Mouse (Mus musculus): ENCODE data around the gene Tmeff1. TPM values are rescaled to one million over a fixed set of nuclear protein-coding genes. Genes with fewer than 3 reads are reported as not detected.

Gene Tmeff1
- total RNA-seq (2014; fragmentation: Nextera tagmentation) (not detected in 2 replicates), total RNA-seq (2017) (1.3 and 1.9 TPM in 2 replicates)

GRCm38 (mm10) chr4:48584421-48585240 is at the start of gene Tmeff1:
TSS of gene Tmeff1 (plus strand) at chr4:48585174.
- peak; percentile 16 for ATAC-seq (replicated peaks; ENCODE audit: poor library complexity, severe bottlenecking)

DNA sequence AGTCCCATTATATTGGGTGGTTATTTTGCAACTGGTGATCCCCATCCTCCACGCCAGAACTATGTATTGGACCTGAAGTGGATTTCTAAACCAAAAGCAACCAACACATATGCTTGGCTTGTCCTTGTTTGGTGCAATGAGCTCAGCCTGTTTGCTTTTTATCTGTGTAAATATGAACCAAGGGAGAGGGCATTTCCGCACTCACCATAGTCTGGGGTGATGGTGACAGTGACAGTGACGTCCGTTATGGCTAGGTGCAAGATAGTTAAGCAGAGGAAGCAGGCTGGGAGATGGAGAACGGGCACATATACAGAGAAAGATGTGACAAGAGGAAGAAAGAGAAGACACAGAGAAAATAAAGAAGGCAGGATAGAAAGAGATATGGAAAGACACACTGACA is 48.7 kb upstream of the Tmeff1 start:
- ATAC-seq (replicated peaks; ENCODE audit: poor library complexity, severe bottlenecking): no peak

DNA sequence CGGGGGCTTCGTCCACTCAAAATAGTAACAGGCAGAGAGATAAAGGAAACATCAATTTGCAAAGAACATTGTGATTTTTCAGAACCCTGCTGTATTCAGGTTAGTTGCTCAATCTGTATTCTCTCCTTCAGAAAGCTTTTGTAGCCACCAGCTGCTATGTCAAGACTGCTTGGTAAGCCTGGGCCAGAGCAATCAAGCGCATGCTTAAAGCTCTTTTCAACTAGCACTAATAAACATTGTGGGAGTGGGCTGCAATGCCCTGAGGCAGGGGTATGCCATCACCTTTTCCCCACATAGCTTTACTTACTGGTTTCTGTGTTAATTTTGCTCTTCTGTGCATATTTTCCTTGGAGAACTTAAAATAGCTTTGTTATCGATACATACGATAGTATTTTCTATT is 48.0 kb upstream of the Tmeff1 start:
- no peak for ATAC-seq (replicated peaks; ENCODE audit: poor library complexity, severe bottlenecking)

DNA sequence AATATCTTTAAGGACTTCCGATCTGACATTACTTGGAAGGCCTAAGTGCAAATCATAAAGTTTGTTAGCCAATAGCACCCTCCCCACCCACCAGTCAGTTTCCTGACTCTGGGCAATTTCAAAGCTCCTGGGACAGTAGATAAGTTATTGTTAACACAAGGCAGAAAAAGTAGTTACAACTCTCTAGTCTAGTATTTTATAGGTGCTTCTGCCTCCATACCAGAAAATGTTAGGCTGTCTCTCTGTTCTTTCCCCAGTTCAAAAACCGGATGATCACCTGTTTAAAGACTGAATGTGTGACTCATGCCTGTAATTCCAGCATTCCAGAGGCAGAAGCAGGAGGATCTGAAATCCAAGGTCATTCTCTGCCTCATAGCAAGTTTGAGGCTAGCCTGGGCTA is 46.4 kb upstream of the Tmeff1 start:
- no peak for ATAC-seq (replicated peaks; ENCODE audit: poor library complexity, severe bottlenecking)

DNA sequence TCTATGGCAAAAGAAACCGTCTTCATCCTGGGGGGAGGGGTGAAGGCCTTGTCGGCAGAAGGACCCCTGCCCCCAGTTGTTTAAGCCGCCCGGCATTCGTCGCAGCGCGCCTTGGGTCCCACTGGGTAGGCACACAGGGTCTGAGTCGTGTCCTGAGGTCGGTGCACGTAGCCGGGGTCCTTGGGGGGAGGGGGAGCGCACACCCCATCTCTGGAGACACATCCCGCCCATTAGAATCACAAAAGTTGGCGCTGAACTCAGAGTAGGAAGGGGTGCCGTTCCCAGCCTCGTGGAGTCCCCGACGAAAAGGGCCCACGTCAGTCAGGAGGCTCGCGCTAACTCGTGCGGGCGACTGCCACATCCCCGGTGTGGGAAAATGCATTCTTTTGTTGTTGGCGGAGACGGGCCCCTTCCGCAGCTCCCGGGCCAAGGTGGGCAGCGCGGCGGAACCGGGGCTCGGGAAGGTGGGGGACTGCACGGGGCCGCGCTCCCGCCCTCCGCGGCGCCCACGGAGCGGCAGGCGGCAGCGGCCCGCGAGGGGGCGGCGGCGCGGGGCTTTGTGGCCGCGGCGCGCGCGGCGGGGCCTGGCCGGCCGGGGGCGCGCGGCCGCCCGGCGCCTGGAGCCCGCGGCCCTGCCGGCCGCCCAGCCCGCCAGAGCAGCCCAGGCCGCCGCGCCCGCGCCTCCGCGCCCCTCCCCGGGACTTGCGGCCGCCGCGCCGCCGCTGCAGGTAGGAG is 45.0 kb upstream of the Tmeff1 start, which contains the start of gene Msantd3:
Msantd3 (plus strand) TSS at position 95 of the 735 bp plus-strand sequence.
- ATAC-seq (replicated peaks; ENCODE audit: poor library complexity, severe bottlenecking): peak; percentile 49

DNA sequence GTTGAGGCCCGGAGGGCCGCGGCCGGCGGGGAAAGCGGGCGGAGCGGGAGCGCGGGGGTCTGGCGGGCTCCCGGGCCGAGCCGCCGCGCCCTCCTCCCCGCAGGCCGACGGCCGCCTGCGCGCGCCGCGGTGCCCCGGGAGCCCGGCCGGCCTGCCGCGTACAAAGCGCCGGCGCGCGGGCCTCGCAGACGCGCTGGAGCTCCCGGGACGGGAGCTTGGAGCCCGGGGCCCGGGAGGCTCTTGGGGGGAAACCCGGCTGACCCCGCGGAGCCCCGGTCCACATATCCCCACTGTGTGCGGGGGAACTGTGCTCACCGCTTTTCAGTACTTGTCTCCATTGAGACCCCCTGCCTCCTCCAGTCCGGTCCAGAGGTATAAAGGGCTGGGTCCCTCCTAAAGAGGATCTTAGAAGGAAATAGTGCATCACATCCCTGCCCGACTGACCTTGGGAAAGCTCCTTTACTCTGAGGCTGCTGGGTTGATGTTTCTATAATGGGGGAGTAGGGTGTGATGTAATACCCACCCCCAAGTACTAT is 44.3 kb upstream of the Tmeff1 start:
- peak; percentile 30 for ATAC-seq (replicated peaks; ENCODE audit: poor library complexity, severe bottlenecking)

- ATAC-seq (replicated peaks; ENCODE audit: poor library complexity, severe bottlenecking): peak; percentile 60
Measured at GRCm38 (mm10) chr4:48541526-48542250, 43.3 kb upstream of the Tmeff1 start.

DNA sequence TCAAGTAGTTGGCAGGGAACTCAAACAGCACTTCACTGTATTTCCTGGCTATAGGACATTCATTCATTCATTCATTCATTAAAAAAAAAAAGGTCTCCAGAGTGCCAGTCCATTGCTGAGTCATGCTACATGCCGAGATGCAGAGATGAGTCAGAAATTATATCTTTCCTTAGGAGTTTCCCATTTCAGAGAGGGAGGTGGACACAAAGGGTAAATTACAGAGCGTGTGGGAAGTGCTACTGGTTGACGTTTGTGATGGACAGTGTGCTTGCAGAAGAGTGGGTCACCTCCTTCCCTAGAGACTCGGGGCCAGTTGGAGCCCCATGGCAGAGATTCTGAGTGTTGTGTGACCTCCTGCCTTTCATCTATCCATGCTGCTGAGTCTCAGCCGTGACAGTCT is 42.6 kb upstream of the Tmeff1 start:
- ATAC-seq (replicated peaks; ENCODE audit: poor library complexity, severe bottlenecking): no peak

- ATAC-seq (replicated peaks; ENCODE audit: poor library complexity, severe bottlenecking): no peak
Measured at GRCm38 (mm10) chr4:48543071-48543865, 41.7 kb upstream of the Tmeff1 start.

- no peak for ATAC-seq (replicated peaks; ENCODE audit: poor library complexity, severe bottlenecking)
Measured at GRCm38 (mm10) chr4:48544141-48544540, 40.8 kb upstream of the Tmeff1 start.

- no peak for ATAC-seq (replicated peaks; ENCODE audit: poor library complexity, severe bottlenecking)
Measured at GRCm38 (mm10) chr4:48545966-48546365, 39.0 kb upstream of the Tmeff1 start.

GRCm38 (mm10) chr4:48546568-48547496 is 38.1 kb upstream of the Tmeff1 start:
- ATAC-seq (replicated peaks; ENCODE audit: poor library complexity, severe bottlenecking): no peak

DNA sequence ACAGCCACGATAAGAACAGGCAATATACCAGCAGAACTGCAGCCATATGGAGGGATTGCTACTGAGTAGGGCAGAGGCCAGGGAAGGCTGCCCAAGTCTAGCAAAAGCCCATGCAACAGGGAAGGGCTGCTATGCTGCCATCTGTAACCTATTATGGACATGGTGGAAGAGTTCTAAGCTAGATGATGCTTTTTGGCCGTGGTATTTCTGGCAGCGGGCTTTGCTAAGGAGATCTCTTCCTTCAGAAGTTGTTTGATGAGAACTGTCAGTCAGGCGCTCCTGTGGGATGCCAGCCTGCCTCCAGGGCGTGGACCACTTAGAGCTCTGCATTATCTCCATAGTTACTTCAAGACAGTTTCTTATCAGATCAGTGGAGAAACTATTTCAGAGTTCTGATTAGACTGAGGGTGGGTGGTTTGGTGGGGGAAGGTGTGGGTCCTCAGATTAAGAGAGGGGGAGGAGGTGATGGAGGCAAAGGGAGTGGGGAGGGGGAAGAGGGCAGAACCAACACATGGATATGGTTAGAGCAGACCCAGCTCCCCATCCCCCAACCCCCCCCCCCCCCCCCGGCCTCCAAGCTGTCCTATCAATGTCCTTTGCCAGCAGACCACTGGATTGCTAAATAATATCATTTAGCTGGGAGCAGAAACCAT is 36.5 kb upstream of the Tmeff1 start:
- ATAC-seq (replicated peaks; ENCODE audit: poor library complexity, severe bottlenecking): no peak

GRCm38 (mm10) chr4:48549661-48550060 is 35.3 kb upstream of the Tmeff1 start:
- peak; percentile 25 for ATAC-seq (replicated peaks; ENCODE audit: poor library complexity, severe bottlenecking)

- ATAC-seq (replicated peaks; ENCODE audit: poor library complexity, severe bottlenecking): peak; percentile 66
Measured at GRCm38 (mm10) chr4:48552486-48553064, 32.4 kb upstream of the Tmeff1 start.

GRCm38 (mm10) chr4:48554132-48554531 is 30.8 kb upstream of the Tmeff1 start:
- ATAC-seq (replicated peaks; ENCODE audit: poor library complexity, severe bottlenecking): peak; percentile 67

DNA sequence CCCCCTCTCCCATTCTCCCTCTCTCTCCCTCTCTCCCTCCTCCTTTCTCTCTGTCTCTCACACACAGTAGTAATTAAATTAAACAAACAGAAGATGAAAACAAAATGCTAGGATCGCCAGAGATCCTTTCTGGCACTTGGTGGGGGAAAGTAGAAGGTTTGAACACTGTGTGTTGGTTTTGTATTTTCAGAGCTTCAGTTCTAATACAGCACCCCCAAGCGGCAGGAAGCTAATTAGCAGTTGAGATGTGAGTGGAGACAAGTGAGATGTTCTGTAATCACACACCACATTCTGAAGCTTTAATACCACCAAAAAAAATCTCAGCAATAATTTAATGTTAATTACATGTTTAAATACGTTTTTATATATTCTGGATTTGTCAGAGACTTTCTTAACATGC is 29.2 kb upstream of the Tmeff1 start:
- no peak for ATAC-seq (replicated peaks; ENCODE audit: poor library complexity, severe bottlenecking)

DNA sequence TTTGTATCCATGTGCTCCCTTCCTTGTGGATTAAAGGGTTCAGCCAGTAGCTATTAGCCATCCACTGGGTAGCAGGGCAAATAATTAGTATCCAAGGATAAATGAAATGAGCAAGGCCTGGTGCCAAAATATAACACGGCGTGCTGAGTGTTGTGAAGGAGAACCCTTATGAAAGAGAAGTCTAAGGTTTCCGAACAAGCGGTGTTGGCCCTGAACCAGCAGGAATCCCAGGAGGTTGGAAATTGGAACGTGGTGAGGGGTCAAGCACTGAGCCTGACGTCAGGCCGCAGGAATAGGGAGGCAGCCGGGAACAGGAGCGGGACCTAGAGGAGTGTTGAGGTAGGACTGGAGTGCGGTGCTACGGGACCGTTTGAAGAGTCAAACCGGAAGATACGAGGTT is 25.3 kb upstream of the Tmeff1 start:
- no peak for ATAC-seq (replicated peaks; ENCODE audit: poor library complexity, severe bottlenecking)
